Mouse (Mus musculus) hindbrain, embryonic 12.5 days (tissue): ENCODE measurements around the gene Plac1. TPM values are rescaled to one million over a fixed set of nuclear protein-coding genes. Genes with fewer than 3 reads are reported as not detected.

Experiments
- ATAC-seq: fragments of 200-750 bp; cut with Nextera tagmentation; 2 replicates; pipeline ENCODE4 v1.8.0; 2017; ENCODE audit warnings: moderate TSS enrichment; ENCODE audit not compliant: low FRiP score
- H3K27ac ChIP-seq: fragments of 300-500 bp; sonication (generic); 2 replicates; pipeline ENCODE4 v1.5.1; 2016; ENCODE audit warnings: mild to moderate bottlenecking
- H3K27me3 ChIP-seq: fragments of 300-500 bp; sonication (generic); 2 replicates; pipeline ENCODE4 v1.6.1; 2016; ENCODE audit warnings: mild to moderate bottlenecking
- H3K36me3 ChIP-seq: fragments of 300-500 bp; sonication (generic); 2 replicates; pipeline ENCODE4 v1.6.1; 2016; ENCODE audit warnings: mild to moderate bottlenecking
- H3K4me1 ChIP-seq: fragments of 300-500 bp; sonication (generic); 2 replicates; pipeline ENCODE4 v1.6.1; 2016
- H3K4me2 ChIP-seq: fragments of 300-500 bp; sonication (generic); replicated peaks from 2 replicates; pipeline ENCODE4 v1.6.1; 2016; ENCODE audit warnings: mild to moderate bottlenecking
- H3K4me3 ChIP-seq: fragments of 300-500 bp; sonication (generic); 2 replicates; pipeline ENCODE4 v1.5.1; 2016; ENCODE audit warnings: mild to moderate bottlenecking
- H3K9ac ChIP-seq: fragments of 300-500 bp; sonication (generic); 2 replicates; pipeline ENCODE4 v1.6.1; 2016; ENCODE audit warnings: mild to moderate bottlenecking, moderate library complexity
- H3K9me3 ChIP-seq: fragments of 300-500 bp; sonication (generic); replicated peaks from 2 replicates; pipeline ENCODE4 v1.6.1; 2016; ENCODE audit warnings: mild to moderate bottlenecking
- WGBS: fragments of 180-500 bp; shearing (Covaris S2); methylation state at CpG from one replicate; pipeline ENCODE4 v1.1.7; 2016; 5-methylcytosine and 5-hydroxymethylcytosine counted together
- polyA plus RNA-seq: library from polyadenylated mRNA; unstranded; fragments of >200 nt; fragmentation: Nextera tagmentation; extraction: Ambion mirVana; gene quantifications from 2 replicates; pipeline ENCODE4 v1.2.1, GENCODE M21; 2016

Plac1 gene
- polyA plus RNA-seq, 1 experiment from 2014 or later = 2.7 TPM

GRCm38 (mm10) chrX:53097786-53098185, 142.1 kb downstream of the Plac1 start:
- H3K27ac ChIP-seq = no peak overlapping the region
- ATAC-seq = no peak
- H3K4me2 ChIP-seq = no peak overlapping the region
- 60% methylated on average over 4 of the region's 4 CpGs for WGBS
- H3K4me1 ChIP-seq = no peaks in the 10 kb centered on the region
- no peaks in the 10 kb centered on the region for H3K27me3 ChIP-seq
- H3K36me3 ChIP-seq = no peaks in the 10 kb centered on the region
- H3K9ac ChIP-seq = no peak overlapping the region
- H3K4me3 ChIP-seq = no peak overlapping the region
- no peaks in the 10 kb centered on the region for H3K9me3 ChIP-seq

GRCm38 (mm10) chrX:53093381-53093780, 146.5 kb downstream of the Plac1 start:
- 70% methylated on average over 2 of the region's 2 CpGs for WGBS
- Histone ChIP-seq H3K9ac (no peak overlapping the region), H3K36me3 (no peaks in the 10 kb centered on the region), H3K27ac (no peak overlapping the region), H3K4me1 (no peaks in the 10 kb centered on the region), H3K9me3 (no peaks in the 10 kb centered on the region), H3K4me2 (no peak overlapping the region), H3K4me3 (no peak overlapping the region), H3K27me3 (no peaks in the 10 kb centered on the region)
- ATAC-seq = no peak

- H3K27me3 ChIP-seq = no peaks in the 10 kb centered on the region
- no peak overlapping the region for H3K9ac ChIP-seq
- no peaks in the 10 kb centered on the region for H3K4me1 ChIP-seq
- WGBS = 74% methylated on average over 5 of the region's 5 CpGs
- H3K4me2 ChIP-seq = no peak overlapping the region
- no peak overlapping the region for H3K27ac ChIP-seq
- H3K4me3 ChIP-seq = no peak overlapping the region
- no peaks in the 10 kb centered on the region for H3K36me3 ChIP-seq
- no peak for ATAC-seq
- H3K9me3 ChIP-seq = no peaks in the 10 kb centered on the region
Observed at GRCm38 (mm10) chrX:53088663-53089292, 151.1 kb downstream of the Plac1 start.

GRCm38 (mm10) chrX:53087202-53087601, 152.7 kb downstream of the Plac1 start:
- Histone ChIP-seq H3K9me3 (no peaks in the 10 kb centered on the region), H3K4me3 (no peak overlapping the region), H3K27me3 (no peaks in the 10 kb centered on the region), H3K36me3 (no peaks in the 10 kb centered on the region), H3K27ac (no peak overlapping the region), H3K4me2 (no peak overlapping the region), H3K9ac (no peak overlapping the region), H3K4me1 (no peaks in the 10 kb centered on the region)
- WGBS = 73% methylated on average over 1 of the region's 1 CpGs
- ATAC-seq = no peak

GRCm38 (mm10) chrX:53085559-53085958, 154.4 kb downstream of the Plac1 start:
- H3K4me3 ChIP-seq = no peak overlapping the region
- no peaks in the 10 kb centered on the region for H3K4me1 ChIP-seq
- 75% methylated on average over 5 of the region's 5 CpGs for WGBS
- H3K27ac ChIP-seq = no peak overlapping the region
- no peaks in the 10 kb centered on the region for H3K27me3 ChIP-seq
- no peak overlapping the region for H3K4me2 ChIP-seq
- H3K36me3 ChIP-seq = no peaks in the 10 kb centered on the region
- H3K9ac ChIP-seq = no peak overlapping the region
- no peak for ATAC-seq
- no peaks in the 10 kb centered on the region for H3K9me3 ChIP-seq

GRCm38 (mm10) chrX:53064406-53064805, 175.5 kb downstream of the Plac1 start:
- Histone ChIP-seq H3K9ac (no peak overlapping the region), H3K27me3 (peaks cover 10% of the 10 kb centered on the region), H3K27ac (no peak overlapping the region), H3K4me2 (no peak overlapping the region), H3K9me3 (no peaks in the 10 kb centered on the region), H3K4me3 (no peak overlapping the region), H3K36me3 (no peaks in the 10 kb centered on the region), H3K4me1 (no peaks in the 10 kb centered on the region)
- 85% methylated on average over 3 of the region's 3 CpGs for WGBS
- ATAC-seq = no peak

- Histone ChIP-seq H3K9me3 (no peaks in the 10 kb centered on the region), H3K4me1 (no peaks in the 10 kb centered on the region), H3K27ac (no peak overlapping the region), H3K4me2 (peak overlapping the region; percentile 48), H3K27me3 (peaks cover 10% of the 10 kb centered on the region), H3K9ac (no peak overlapping the region), H3K36me3 (no peaks in the 10 kb centered on the region), H3K4me3 (no peak overlapping the region)
- ATAC-seq = no peak
- 27% methylated on average over 11 of the region's 11 CpGs for WGBS
Observed at GRCm38 (mm10) chrX:53059426-53060007, 180.4 kb downstream of the Plac1 start.

- H3K4me2 ChIP-seq = peak overlapping the region; percentile 48
- H3K9ac ChIP-seq = no peak overlapping the region
- H3K36me3 ChIP-seq = no peaks in the 10 kb centered on the region
- no peak overlapping the region for H3K27ac ChIP-seq
- ATAC-seq = no peak
- peaks cover 15% of the 10 kb centered on the region for H3K27me3 ChIP-seq
- H3K9me3 ChIP-seq = no peaks in the 10 kb centered on the region
- peak overlapping the region; percentile 13 for H3K4me3 ChIP-seq
- WGBS = 17% methylated on average over 33 of the region's 33 CpGs
- H3K4me1 ChIP-seq = no peaks in the 10 kb centered on the region
Observed at GRCm38 (mm10) chrX:53058459-53059280, 181.2 kb downstream of the Plac1 start.

- Histone ChIP-seq H3K4me3 (peak overlapping the region; percentile 51; the same call in 1 of the 2 replicates), H3K27ac (no peak overlapping the region), H3K4me1 (no peaks in the 10 kb centered on the region), H3K9me3 (no peaks in the 10 kb centered on the region), H3K4me2 (peak overlapping the region; percentile 63), H3K9ac (no peak overlapping the region), H3K36me3 (no peaks in the 10 kb centered on the region), H3K27me3 (peaks cover 18% of the 10 kb centered on the region)
- 26% methylated on average over 6 of the region's 6 CpGs for WGBS
- no peak for ATAC-seq
Observed at GRCm38 (mm10) chrX:53057760-53058090, 182.2 kb downstream of the Plac1 start.

- Histone ChIP-seq H3K4me1 (no peaks in the 10 kb centered on the region), H3K9me3 (no peaks in the 10 kb centered on the region), H3K27me3 (peaks cover 23% of the 10 kb centered on the region), H3K27ac (peak overlapping the region; percentile 82), H3K9ac (peak overlapping the region; percentile 66), H3K4me3 (peak overlapping the region; percentile 51), H3K4me2 (peak overlapping the region; percentile 63), H3K36me3 (no peaks in the 10 kb centered on the region)
- 21% methylated on average over 26 of the region's 42 CpGs for WGBS
- ATAC-seq = peak; percentile 91
Observed at GRCm38 (mm10) chrX:53057054-53057759, 182.7 kb downstream of the Plac1 start.

- Histone ChIP-seq H3K4me1 (no peaks in the 10 kb centered on the region), H3K9ac (peak overlapping the region; percentile 66), H3K9me3 (no peaks in the 10 kb centered on the region), H3K27ac (peak overlapping the region; percentile 82), H3K4me2 (peak overlapping the region; percentile 63), H3K27me3 (peaks cover 24% of the 10 kb centered on the region), H3K4me3 (peak overlapping the region; percentile 51), H3K36me3 (no peaks in the 10 kb centered on the region)
- WGBS = 25% methylated on average over 32 of the region's 33 CpGs
- no peak for ATAC-seq
Observed at GRCm38 (mm10) chrX:53056627-53057026, 183.3 kb downstream of the Plac1 start.

- ATAC-seq = no peak
- no peaks in the 10 kb centered on the region for H3K36me3 ChIP-seq
- peak overlapping the region; percentile 63 for H3K4me2 ChIP-seq
- H3K9me3 ChIP-seq = no peaks in the 10 kb centered on the region
- H3K4me1 ChIP-seq = no peaks in the 10 kb centered on the region
- H3K9ac ChIP-seq = no peak overlapping the region
- peak overlapping the region; percentile 51 for H3K4me3 ChIP-seq
- H3K27me3 ChIP-seq = peaks cover 22% of the 10 kb centered on the region
- H3K27ac ChIP-seq = no peak overlapping the region
- WGBS = 14% methylated on average over 9 of the region's 9 CpGs
Observed at GRCm38 (mm10) chrX:53055771-53056170, 184.1 kb downstream of the Plac1 start.
